Mouse (Mus musculus) MEL (cell line): ENCODE measurements around the gene Hoxb4. TPM values are rescaled to one million over a fixed set of nuclear protein-coding genes. Genes with fewer than 3 reads are reported as not detected.

Source experiments
- DNase-seq: peaks from one replicate; pipeline ENCODE4 v3.0.0; 2011; ENCODE audit warnings: low read depth, low spot score
- H3K27ac ChIP-seq: 2 replicates; pipeline ENCODE4 v1.5.1; 2012; ENCODE audit warnings: low read depth, mild to moderate bottlenecking, control low read depth, low read length, moderate library complexity; ENCODE audit not compliant: control insufficient read depth
- H3K27me3 ChIP-seq, 2 experiments: fragments of 150-350 bp in 1 of 2; sonication (generic) in 1 of 2; 2 replicates each; pipeline ENCODE4 v1.6.1; 2012; ENCODE audit warnings: low read length in 2 of 2, mild to moderate bottlenecking in 2 of 2, improper control_type of control experiment in 1 of 2, moderate library complexity in 1 of 2; ENCODE audit not compliant: insufficient read depth in 2 of 2, control insufficient read depth in 1 of 2
- H3K36me3 ChIP-seq, 2 experiments: 2 replicates each; pipeline ENCODE4 v1.6.1; 2012 to 2014; ENCODE audit warnings: low read length in 2 of 2, improper control_type of control experiment in 1 of 2, inconsistent platforms in 1 of 2, mild to moderate bottlenecking in 1 of 2; ENCODE audit not compliant: insufficient read depth in 2 of 2, control insufficient read depth in 1 of 2
- H3K4me1 ChIP-seq, 2 experiments: fragments of 150-350 bp in 1 of 2; sonication (generic) in 1 of 2; 2 replicates each; pipeline ENCODE4 v1.6.1; 2012; ENCODE audit warnings: low read length in 2 of 2, improper control_type of control experiment in 1 of 2, mild to moderate bottlenecking in 1 of 2; ENCODE audit not compliant: insufficient read depth in 2 of 2, control insufficient read depth in 1 of 2
- H3K4me3 ChIP-seq, 2 experiments: fragments of 150-350 bp in 1 of 2; sonication (generic) in 1 of 2; 2 replicates each; pipeline ENCODE4 v1.5.1; 2012; ENCODE audit warnings: low read depth in 2 of 2, low read length in 2 of 2, mild to moderate bottlenecking in 2 of 2, moderate library complexity in 2 of 2, control low read depth in 1 of 2, improper control_type of control experiment in 1 of 2; ENCODE audit not compliant: control insufficient read depth in 1 of 2, insufficient read depth in 1 of 2
- H3K79me2 ChIP-seq: 2 replicates; pipeline ENCODE4 v1.6.1; 2012; ENCODE audit warnings: mild to moderate bottlenecking, low read length, moderate library complexity; ENCODE audit not compliant: control insufficient read depth, poor library complexity, insufficient read depth
- H3K9ac ChIP-seq: 2 replicates; pipeline ENCODE4 v1.6.1; 2012; ENCODE audit warnings: low read depth, mild to moderate bottlenecking, control low read depth, low read length, moderate library complexity; ENCODE audit not compliant: control insufficient read depth, poor library complexity, severe bottlenecking
- H3K9me3 ChIP-seq: fragments of 150-350 bp; sonication (generic); replicated peaks from 2 replicates; pipeline ENCODE4 v1.6.1; 2012; ENCODE audit warnings: mild to moderate bottlenecking, low read length, improper control_type of control experiment, moderate library complexity; ENCODE audit not compliant: insufficient read depth
- BHLHE40 ChIP-seq: IDR thresholded peaks from 2 replicates; pipeline ENCODE4 v1.6.1; 2012; ENCODE audit warnings: low read depth, mild to moderate bottlenecking, inconsistent platforms, low read length, improper control_type of control experiment, borderline replicate concordance
- CTCF ChIP-seq, 3 experiments: IDR thresholded peaks in 2 of 3; conservative IDR thresholded peaks in 1 of 3; 2 replicates each; pipeline ENCODE4 v1.5.1; 2011 to 2012; ENCODE audit warnings: low read length in 3 of 3, low read depth in 2 of 3, mild to moderate bottlenecking in 2 of 3, improper control_type of control experiment in 1 of 3, inconsistent platforms in 1 of 3, mixed read lengths in 1 of 3, moderate library complexity in 1 of 3; ENCODE audit not compliant: control insufficient read depth in 1 of 3, insufficient read depth in 1 of 3, poor library complexity in 1 of 3, severe bottlenecking in 1 of 3
- E2F4 ChIP-seq: IDR thresholded peaks from 2 replicates; pipeline ENCODE4 v1.6.1; 2011; ENCODE audit warnings: low read depth, low read length, improper control_type of control experiment, borderline replicate concordance
- ELF1 ChIP-seq: IDR thresholded peaks from 2 replicates; pipeline ENCODE4 v1.6.1; 2014; ENCODE audit warnings: low read depth, mild to moderate bottlenecking, inconsistent platforms, low read length, improper control_type of control experiment, moderate library complexity
- EP300 ChIP-seq, 2 experiments: IDR thresholded peaks; 2 replicates each; pipeline ENCODE4 v1.6.1; 2011; ENCODE audit warnings: improper control_type of control experiment in 2 of 2, low read length in 2 of 2, low read depth in 1 of 2, mild to moderate bottlenecking in 1 of 2
- ETS1 ChIP-seq: IDR thresholded peaks from 2 replicates; pipeline ENCODE4 v1.6.1; 2012; ENCODE audit warnings: low read depth, mild to moderate bottlenecking, inconsistent platforms, low read length, improper control_type of control experiment, moderate library complexity
- GATA1 ChIP-seq: IDR thresholded peaks from 2 replicates; pipeline ENCODE4 v1.6.1; 2011; ENCODE audit warnings: low read depth, low read length, improper control_type of control experiment
- JUND ChIP-seq: IDR thresholded peaks from 2 replicates; pipeline ENCODE4 v1.6.1; 2011; ENCODE audit warnings: low read depth, mild to moderate bottlenecking, improper control_type of control experiment, low read length
- KAT2A ChIP-seq: conservative IDR thresholded peaks from 2 replicates; pipeline ENCODE4 v1.6.1; 2012; ENCODE audit warnings: low read depth, low read length, improper control_type of control experiment, inconsistent platforms
- MAZ ChIP-seq: IDR thresholded peaks from 2 replicates; pipeline ENCODE4 v1.6.1; 2012; ENCODE audit warnings: low read depth, mild to moderate bottlenecking, inconsistent platforms, low read length, improper control_type of control experiment
- MYB ChIP-seq: IDR thresholded peaks from 2 replicates; pipeline ENCODE4 v1.6.1; 2011; ENCODE audit warnings: mild to moderate bottlenecking, low read depth, low read length, improper control_type of control experiment
- MYC ChIP-seq: IDR thresholded peaks from 2 replicates; pipeline ENCODE4 v1.6.1; 2011; ENCODE audit warnings: low read depth, mild to moderate bottlenecking, low read length, improper control_type of control experiment, moderate library complexity
- NELFE ChIP-seq: IDR thresholded peaks from 2 replicates; pipeline ENCODE4 v1.6.1; 2011; ENCODE audit warnings: low read depth, low read length, improper control_type of control experiment
- NRF1 ChIP-seq: IDR thresholded peaks from 2 replicates; pipeline ENCODE4 v1.6.1; 2014; ENCODE audit warnings: low read depth, mild to moderate bottlenecking, inconsistent platforms, low read length, improper control_type of control experiment, moderate library complexity; ENCODE audit not compliant: poor library complexity, insufficient read depth, severe bottlenecking
- POLR2A ChIP-seq, 2 experiments: IDR thresholded peaks; 2 replicates each; pipeline ENCODE4 v1.6.1; 2011 to 2012; ENCODE audit warnings: low read length in 2 of 2, mild to moderate bottlenecking in 2 of 2, control low read depth in 1 of 2, improper control_type of control experiment in 1 of 2, low read depth in 1 of 2, moderate library complexity in 1 of 2; ENCODE audit not compliant: control insufficient read depth in 1 of 2, insufficient read depth in 1 of 2, poor library complexity in 1 of 2
- POLR2AphosphoS2 ChIP-seq: IDR thresholded peaks from 2 replicates; pipeline ENCODE4 v1.6.1; 2011; ENCODE audit warnings: low read length, improper control_type of control experiment
- SIN3A ChIP-seq: IDR thresholded peaks from 2 replicates; pipeline ENCODE4 v1.6.1; 2012; ENCODE audit warnings: low read length, improper control_type of control experiment, inconsistent platforms
- SMC3 ChIP-seq: IDR thresholded peaks from 2 replicates; pipeline ENCODE4 v1.6.1; 2011; ENCODE audit warnings: low read depth, low read length, improper control_type of control experiment
- TAL1 ChIP-seq: IDR thresholded peaks from 2 replicates; pipeline ENCODE4 v1.6.1; 2012; ENCODE audit warnings: mild to moderate bottlenecking, inconsistent platforms, low read length, moderate library complexity, mixed read lengths
- TCF12 ChIP-seq: IDR thresholded peaks from 2 replicates; pipeline ENCODE4 v1.6.1; 2014; ENCODE audit warnings: low read depth, mild to moderate bottlenecking, inconsistent platforms, low read length, improper control_type of control experiment, moderate library complexity
- USF2 ChIP-seq, 2 experiments: IDR thresholded peaks; 2 replicates each; pipeline ENCODE4 v1.6.1; 2011 to 2012; ENCODE audit warnings: improper control_type of control experiment in 2 of 2, low read length in 2 of 2, borderline replicate concordance in 1 of 2, inconsistent platforms in 1 of 2, low read depth in 1 of 2, mild to moderate bottlenecking in 1 of 2; ENCODE audit not compliant: insufficient read depth in 1 of 2
- ZC3H11A ChIP-seq: IDR thresholded peaks from 2 replicates; pipeline ENCODE4 v1.6.1; 2012; ENCODE audit warnings: low read depth, mild to moderate bottlenecking, inconsistent platforms, low read length, improper control_type of control experiment
- ZKSCAN1 ChIP-seq: IDR thresholded peaks from 2 replicates; pipeline ENCODE4 v1.6.1; 2012; ENCODE audit warnings: low read depth, mild to moderate bottlenecking, inconsistent platforms, low read length, improper control_type of control experiment, moderate library complexity
- ZMIZ1 ChIP-seq: IDR thresholded peaks from 2 replicates; pipeline ENCODE4 v1.6.1; 2012; ENCODE audit warnings: low read depth, mild to moderate bottlenecking, inconsistent platforms, low read length, improper control_type of control experiment, moderate library complexity
- ZNF384 ChIP-seq: IDR thresholded peaks from 2 replicates; pipeline ENCODE4 v1.6.1; 2012; ENCODE audit warnings: low read depth, mild to moderate bottlenecking, inconsistent platforms, low read length, improper control_type of control experiment
- polyA plus RNA-seq, 2 experiments: library from polyadenylated mRNA; stranded (reverse) in 1 of 2; unstranded in 1 of 2; fragments of >175 nt in 1 of 2; fragments of >200 nt in 1 of 2; gene quantifications; 2 replicates each; pipeline versions ENCODE4 v1.2.1 to v1.2.4; 2012; ENCODE audit warnings: low replicate concordance in 2 of 2, low read depth in 1 of 2; ENCODE audit not compliant: insufficient read length in 2 of 2, insufficient read depth in 1 of 2, missing spikeins in 1 of 2
- total RNA-seq: library from RNA; depleted of rRNA; stranded (reverse); fragments of 300-350 nt; gene quantifications from 2 replicates; pipeline ENCODE4 v1.2.3, GENCODE M21; 2012

Gene Hoxb4
- total and polyA plus RNA-seq, 3 experiments, result not detected

DNA sequence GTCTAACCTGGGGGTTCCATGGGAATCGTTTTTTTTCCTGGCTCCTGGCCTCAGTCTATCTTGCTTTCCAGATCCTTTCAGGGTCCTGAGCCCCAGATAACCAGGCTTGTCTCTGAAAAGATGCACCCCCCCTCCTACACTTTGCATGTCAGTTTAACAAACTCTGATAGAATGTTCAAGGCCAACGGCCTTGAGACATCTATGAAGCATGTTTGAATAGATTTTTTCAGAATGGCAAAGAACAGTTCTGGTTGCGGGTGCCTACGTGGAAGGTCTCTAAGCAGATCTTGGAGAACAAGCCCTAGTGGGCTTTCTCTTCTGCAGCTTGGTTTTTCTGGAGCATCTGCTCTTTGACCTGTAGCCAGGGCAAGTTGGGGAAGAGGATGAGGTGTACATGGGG, 9.3 kb upstream of the Hoxb4 start:
- no peak overlapping the region for H3K4me3 ChIP-seq
- H3K27me3 ChIP-seq, result no peaks in the 10 kb centered on the region; a peak in 1 of 4 replicates

DNA sequence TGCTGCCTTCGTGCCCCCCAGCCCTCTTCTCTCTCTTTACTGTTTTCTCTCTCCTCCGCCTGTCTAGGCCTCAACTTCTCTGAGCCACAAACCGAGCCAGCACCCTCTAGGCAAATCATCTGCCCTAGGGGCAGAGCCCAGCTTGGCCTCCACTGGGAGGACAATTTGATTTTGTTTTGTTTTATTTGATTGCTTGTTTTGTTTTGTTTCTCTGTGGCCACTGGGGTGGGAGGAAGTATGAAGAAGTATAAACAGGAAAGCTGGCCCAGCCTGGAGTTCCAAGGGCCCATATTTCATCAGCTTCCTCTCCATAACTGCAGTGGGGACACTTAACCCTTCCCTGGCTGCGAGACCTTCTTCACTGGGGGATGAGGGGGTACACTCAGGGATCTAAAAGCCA, 8.8 kb upstream of the Hoxb4 start:
- Histone ChIP-seq H3K36me3 (no peaks in the 10 kb centered on the region), H3K4me3 (no peak overlapping the region), H3K9ac (no peak overlapping the region), H3K27me3 (no peaks in the 10 kb centered on the region; a peak in 1 of 4 replicates), H3K79me2 (no peaks in the 10 kb centered on the region), H3K9me3 (no peaks in the 10 kb centered on the region), H3K4me1 (no peaks in the 10 kb centered on the region), H3K27ac (no peak overlapping the region)
- no peak for DNase-seq
- TF ChIP-seq USF2 (IDR thresholded peaks at IDR 0.05; ENCODE audit: borderline replicate concordance in 1 of 2, insufficient read depth in 1 of 2, low read depth in 1 of 2, low read length in 2 of 2), result no peak
- TF ChIP-seq GATA1, result no peak
- no peak for TF ChIP-seq JUND
- TF ChIP-seq BHLHE40, result no peak
- no peak for TF ChIP-seq ZC3H11A
- no peak for TF ChIP-seq KAT2A
- TF ChIP-seq ETS1, result no peak
- TF ChIP-seq ZKSCAN1, result no peak
- no peak for TF ChIP-seq SIN3A
- no peak for TF ChIP-seq NELFE
- TF ChIP-seq MAZ, result no peak
- TF ChIP-seq POLR2AphosphoS2, result no peak
- TF ChIP-seq TAL1, result no peak
- no peak for TF ChIP-seq EP300 (IDR thresholded peaks at IDR 0.05; ENCODE audit: low read depth in 1 of 2, low read length in 2 of 2)
- no peak for TF ChIP-seq TCF12
- TF ChIP-seq ZNF384, result no peak
- no peak for TF ChIP-seq POLR2A (IDR thresholded peaks at IDR 0.05; ENCODE audit: control insufficient read depth in 1 of 2, insufficient read depth in 1 of 2, low read depth in 1 of 2, low read length in 2 of 2, poor library complexity in 1 of 2)
- TF ChIP-seq MYC, result no peak
- no peak for TF ChIP-seq MYB
- no peak for TF ChIP-seq ZMIZ1

More for the DNA sequence above, 9.3 kb upstream of the Hoxb4 start:
- no peaks in the 10 kb centered on the region for H3K9me3 ChIP-seq
- no peaks in the 10 kb centered on the region for H3K79me2 ChIP-seq
- H3K27ac ChIP-seq, result no peak overlapping the region
- no peaks in the 10 kb centered on the region for H3K4me1 ChIP-seq
- TF ChIP-seq ZKSCAN1, result no peak
- TF ChIP-seq MYB, result no peak
- TF ChIP-seq CTCF (IDR thresholded peaks at IDR 0.05 in 2 of 3, conservative IDR thresholded peaks at IDR 0.05 in 1 of 3; ENCODE audit: control insufficient read depth in 1 of 3, insufficient read depth in 1 of 3, low read depth in 2 of 3, low read length in 3 of 3, poor library complexity in 1 of 3, severe bottlenecking in 1 of 3), result no peak
- no peak for TF ChIP-seq NRF1
- TF ChIP-seq ELF1, result no peak
- no peak for TF ChIP-seq E2F4
- TF ChIP-seq ETS1, result no peak
- no peak for TF ChIP-seq TCF12
- TF ChIP-seq SMC3, result no peak
- no peak for TF ChIP-seq SIN3A
- TF ChIP-seq, all 39 proteins: peak for 0
- Histone ChIP-seq H3K9ac (no peak overlapping the region), H3K36me3 (no peaks in the 10 kb centered on the region)
- DNase-seq, result no peak
